Comparison of ENCODE assay signal across 28 mouse cellular contexts in genomic region chr1:170520206-170520605, GRCm38 (mm10).
DNase-seq lines count a peak whose midpoint lies in the region; ATAC-seq and TF ChIP-seq lines count a peak whose summit lies in the region.
"Had no signal": no experiment of that assay in that cellular context is flagged by ENCODE, and none has a peak within 500 bp of the region (broad histone marks: within the 10 kb centered on the region; RNA-seq: fewer than 3 reads in every experiment).

No protein-coding gene starts in this region.

- H3K27ac ChIP-seq in forebrain, embryonic 10.5 days = peak overlapping the region; percentile 85
- no peak overlapping the region for H3K27ac ChIP-seq in forebrain, embryonic 14.5 days (ENCODE audit: low read depth, low read length)
- H3K27ac ChIP-seq in layer of hippocampus, adult 2 months = peak overlapping the region; percentile 24
- H3K27ac ChIP-seq in kidney, embryonic 15.5 days = 0 out of 2 replicates have a peak overlapping the region, but pooled peaks have one; percentile 84
- peak overlapping the region; percentile 75; the same call in 1 of the 2 replicates for H3K27ac ChIP-seq in limb, embryonic 10.5 days
- H3K27ac ChIP-seq: embryonic facial prominence, embryonic 15.5 days; forebrain, embryonic 13.5 days; hindbrain, postnatal 0 days; intestine, embryonic 15.5 days; left cerebral cortex, adult 2 months; limb, embryonic 13.5 days; lung, embryonic 15.5 days; midbrain, embryonic 13.5 days had no signal

- no peaks in the 10 kb centered on the region for H3K27me3 ChIP-seq in forebrain, embryonic 10.5 days (ENCODE audit: poor library complexity, severe bottlenecking)
- H3K27me3 ChIP-seq in forebrain, embryonic 14.5 days (replicated peaks; ENCODE audit: control insufficient read depth, insufficient read depth, low read length) = no peaks in the 10 kb centered on the region
- H3K27me3 ChIP-seq in kidney, embryonic 15.5 days = no peaks in the 10 kb centered on the region
- H3K27me3 ChIP-seq in limb, embryonic 10.5 days (ENCODE audit: low read depth, poor library complexity, severe bottlenecking) = no peaks in the 10 kb centered on the region
- H3K27me3 ChIP-seq: CH12.LX; embryonic facial prominence, embryonic 15.5 days; forebrain, embryonic 13.5 days; intestine, embryonic 15.5 days; limb, embryonic 13.5 days; lung, embryonic 15.5 days; megakaryocyte, embryonic 14.5 days; midbrain, embryonic 13.5 days had no signal

- no peak overlapping the region for H3K4me3 ChIP-seq in forebrain, embryonic 10.5 days
- no peak overlapping the region for H3K4me3 ChIP-seq in forebrain, embryonic 14.5 days (ENCODE audit: low read depth, low read length)
- no peak overlapping the region for H3K4me3 ChIP-seq in layer of hippocampus, adult 2 months
- H3K4me3 ChIP-seq in kidney, embryonic 15.5 days (replicated peaks) = no peak overlapping the region
- H3K4me3 ChIP-seq in limb, embryonic 10.5 days = no peak overlapping the region
- H3K4me3 ChIP-seq: embryonic facial prominence, embryonic 10.5 days; embryonic facial prominence, embryonic 15.5 days; forebrain, embryonic 13.5 days; intestine, embryonic 15.5 days; left cerebral cortex, adult 2 months; limb, embryonic 13.5 days; lung, embryonic 15.5 days; megakaryocyte, embryonic 14.5 days; midbrain, embryonic 13.5 days had no signal

- ATAC-seq in forebrain, embryonic 14.5 days = no peak
- ATAC-seq in kidney, embryonic 15.5 days (replicated peaks; ENCODE audit: low FRiP score) = no peak
- ATAC-seq: forebrain, embryonic 13.5 days; hindbrain, postnatal 0 days; intestine, embryonic 15.5 days; midbrain, embryonic 13.5 days had no signal

- no peak overlapping the region for H3K4me2 ChIP-seq in forebrain, embryonic 14.5 days (ENCODE audit: low read length)
- H3K4me2 ChIP-seq in kidney, embryonic 15.5 days = no peak overlapping the region
- H3K4me2 ChIP-seq: embryonic facial prominence, embryonic 15.5 days; forebrain, embryonic 13.5 days; intestine, embryonic 15.5 days; limb, embryonic 13.5 days; liver, embryonic 11.5 days; lung, embryonic 15.5 days; midbrain, embryonic 13.5 days had no signal

- 89% methylated on average over 4 of the region's 4 CpGs for WGBS in forebrain, embryonic 10.5 days
- 94% methylated on average over 4 of the region's 4 CpGs for WGBS in forebrain, embryonic 14.5 days
- 72% methylated on average over 4 of the region's 4 CpGs for WGBS in kidney, embryonic 15.5 days
- 91% methylated on average over 4 of the region's 4 CpGs for WGBS in limb, embryonic 10.5 days

- no peak overlapping the region for H3K9ac ChIP-seq in forebrain, embryonic 14.5 days (ENCODE audit: low read length)
- H3K9ac ChIP-seq in kidney, embryonic 15.5 days = no peak overlapping the region
- H3K9ac ChIP-seq: embryonic facial prominence, embryonic 15.5 days; forebrain, embryonic 13.5 days; intestine, embryonic 15.5 days; limb, embryonic 13.5 days; lung, embryonic 15.5 days; midbrain, embryonic 13.5 days had no signal

- peaks cover 32% of the 10 kb centered on the region for H3K9me3 ChIP-seq in forebrain, embryonic 10.5 days
- H3K9me3 ChIP-seq in forebrain, embryonic 14.5 days (replicated peaks; ENCODE audit: control insufficient read depth, low read length) = peaks cover 4% of the 10 kb centered on the region; the same call in 1 of the 2 replicates
- no peaks in the 10 kb centered on the region for H3K9me3 ChIP-seq in kidney, embryonic 15.5 days (replicated peaks)
- H3K9me3 ChIP-seq in limb, embryonic 10.5 days (replicated peaks) = no peaks in the 10 kb centered on the region
- H3K9me3 ChIP-seq: intestine, embryonic 15.5 days; lung, embryonic 15.5 days had no signal

- peaks cover 2% of the 10 kb centered on the region; the same call in 1 of the 2 replicates for H3K36me3 ChIP-seq in forebrain, embryonic 10.5 days (replicated peaks)
- H3K36me3 ChIP-seq in forebrain, embryonic 14.5 days (ENCODE audit: control insufficient read depth, insufficient read depth, low read length) = 0 out of 2 replicates have a peak, but pooled peaks cover 2% of the 10 kb centered on the region
- H3K36me3 ChIP-seq in kidney, embryonic 15.5 days = no peaks in the 10 kb centered on the region
- no peaks in the 10 kb centered on the region for H3K36me3 ChIP-seq in limb, embryonic 10.5 days
- H3K36me3 ChIP-seq: embryonic facial prominence, embryonic 10.5 days; embryonic facial prominence, embryonic 15.5 days; intestine, embryonic 15.5 days; limb, embryonic 13.5 days; lung, embryonic 15.5 days; midbrain, embryonic 13.5 days had no signal

- no peak for DNase-seq in forebrain, embryonic 10.5 days (ENCODE audit: extremely low spot score, low spot score)
- no peak for DNase-seq in forebrain, embryonic 14.5 days (ENCODE audit: low spot score)
- DNase-seq in layer of hippocampus, adult 2 months (ENCODE audit: low spot score in 2 of 2) = no peak
- no peak for DNase-seq in layer of hippocampus, adult 9-10 months (ENCODE audit: low spot score)
- DNase-seq in limb, embryonic 10.5 days (ENCODE audit: low spot score) = no peak
- DNase-seq in MN1 (ENCODE audit: low spot score) = no peak
- DNase-seq in right cerebral cortex, adult 2 months (ENCODE audit: low spot score in 2 of 2) = no peak
- DNase-seq: adrenal gland, postnatal 25 days; cerebellum, adult 2 months; cerebellum, postnatal 14 days; gastrocnemius, postnatal 14 days; heart, postnatal 14 days; lung, postnatal 4 days; right cerebral cortex, postnatal 14 days; thymus, postnatal 4 days had no signal

- peaks cover 37% of the 10 kb centered on the region for H3K4me1 ChIP-seq in forebrain, embryonic 10.5 days
- peaks cover 15% of the 10 kb centered on the region; the same call in 1 of the 2 replicates for H3K4me1 ChIP-seq in forebrain, embryonic 14.5 days (ENCODE audit: control insufficient read depth, insufficient read depth, low read length)
- H3K4me1 ChIP-seq in kidney, embryonic 15.5 days = peaks cover 49% of the 10 kb centered on the region
- peaks cover 29% of the 10 kb centered on the region for H3K4me1 ChIP-seq in limb, embryonic 10.5 days
- H3K4me1 ChIP-seq: embryonic facial prominence, embryonic 15.5 days; lung, embryonic 15.5 days had no signal

- no peak for TF ChIP-seq CTCF in layer of hippocampus, adult 2 months (conservative IDR thresholded peaks at IDR 0.05)
